Mouse (Mus musculus) heart, embryonic 16.5 days (tissue): ENCODE measurements around the gene Apopt1. TPM values are rescaled to one million over a fixed set of nuclear protein-coding genes. Genes with fewer than 3 reads are reported as not detected.

Experiments used
- ATAC-seq: fragments of 200-750 bp; cut with Nextera tagmentation; replicated peaks from 2 replicates; pipeline ENCODE4 v1.8.0; 2017; ENCODE audit warnings: moderate number of reproducible peaks; ENCODE audit not compliant: insufficient read depth, low FRiP score; ENCODE audit errors: extremely low read depth
- H3K27ac ChIP-seq: fragments of 300-500 bp; sonication (generic); 2 replicates; pipeline ENCODE4 v1.5.1; 2014; ENCODE audit warnings: mild to moderate bottlenecking, low read length, control low read depth, moderate library complexity
- H3K27me3 ChIP-seq: fragments of 300-500 bp; sonication (generic); 2 replicates; pipeline ENCODE4 v1.6.1; 2014; ENCODE audit warnings: low read length, mixed read lengths; ENCODE audit not compliant: control insufficient read depth, insufficient read depth
- H3K36me3 ChIP-seq: fragments of 300-500 bp; sonication (generic); 2 replicates; pipeline ENCODE4 v1.6.1; 2014; ENCODE audit not compliant: control insufficient read depth, insufficient read depth
- H3K4me1 ChIP-seq: fragments of 300-500 bp; sonication (generic); 2 replicates; pipeline ENCODE4 v1.6.1; 2014; ENCODE audit warnings: low read length, mixed read lengths; ENCODE audit not compliant: control insufficient read depth, insufficient read depth
- H3K4me2 ChIP-seq: fragments of 300-500 bp; sonication (generic); 2 replicates; pipeline ENCODE4 v1.6.1; 2014; ENCODE audit warnings: low read depth, mild to moderate bottlenecking, control low read depth, low read length
- H3K4me3 ChIP-seq: fragments of 300-500 bp; sonication (generic); 2 replicates; pipeline ENCODE4 v1.5.1; 2014; ENCODE audit warnings: mild to moderate bottlenecking, control low read depth, low read length
- H3K9ac ChIP-seq: fragments of 300-500 bp; sonication (generic); 2 replicates; pipeline ENCODE4 v1.6.1; 2014; ENCODE audit warnings: low read length, control low read depth
- H3K9me3 ChIP-seq: fragments of 300-500 bp; sonication (generic); replicated peaks from 2 replicates; pipeline ENCODE4 v1.6.1; 2016; ENCODE audit warnings: low read length; ENCODE audit not compliant: control insufficient read depth
- WGBS: fragments of 180-500 bp; shearing (Covaris S2); extraction: QIAGEN DNeasy Blood & Tissue Kit; methylation state at CpG from one replicate; pipeline ENCODE4 v1.1.7; 2014; 5-methylcytosine and 5-hydroxymethylcytosine counted together
- polyA plus RNA-seq: library from polyadenylated mRNA; unstranded; fragments of >200 nt; fragmentation: Nextera tagmentation; extraction: Ambion mirVana; gene quantifications from 2 replicates; pipeline ENCODE4 v1.2.1, GENCODE M21; 2015

Apopt1 gene
- polyA plus RNA-seq, 1 experiment from 2014 or later = 43.9 TPM

DNA sequence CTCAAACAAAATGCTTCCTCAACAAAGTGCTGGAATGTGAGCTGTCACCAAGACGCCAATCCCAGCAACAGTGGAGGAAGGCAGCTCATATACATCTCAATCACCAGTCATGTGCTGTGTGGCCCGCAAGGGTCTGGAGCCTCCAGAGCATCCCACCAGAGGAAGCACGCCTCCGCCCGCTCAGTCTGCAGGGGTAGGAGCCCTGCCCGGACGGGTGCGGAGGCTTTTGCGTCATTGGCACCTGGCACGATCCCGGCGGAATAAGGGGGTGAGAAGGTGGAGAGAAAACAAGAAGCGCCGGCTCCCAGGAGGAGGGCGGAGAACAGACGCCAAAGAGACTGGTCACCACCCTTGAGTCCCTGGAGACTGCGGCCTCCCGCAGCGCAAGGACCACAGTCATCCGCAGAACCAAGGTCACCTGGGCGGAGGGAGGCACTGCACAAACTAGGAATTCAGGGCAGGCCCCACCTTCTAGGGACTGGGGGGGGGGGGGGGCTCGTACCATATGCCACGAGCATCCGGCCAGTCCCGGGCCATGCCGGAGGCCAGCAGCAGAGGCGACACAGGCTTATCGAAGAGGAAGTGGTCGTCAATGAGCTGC is 42.6 kb upstream of the Apopt1 start:
- Histone ChIP-seq H3K36me3 (no peaks in the 10 kb centered on the region), H3K4me3 (peak overlapping the region; percentile 76), H3K27me3 (no peaks in the 10 kb centered on the region; the same call in 1 of the 2 replicates), H3K4me2 (peak overlapping the region; percentile 98), H3K9ac (peak overlapping the region; percentile 82), H3K9me3 (no peaks in the 10 kb centered on the region), H3K27ac (no peak overlapping the region), H3K4me1 (peaks cover 57% of the 10 kb centered on the region)
- WGBS = 21% methylated on average over 27 of the region's 29 CpGs
- ATAC-seq = no peak

DNA sequence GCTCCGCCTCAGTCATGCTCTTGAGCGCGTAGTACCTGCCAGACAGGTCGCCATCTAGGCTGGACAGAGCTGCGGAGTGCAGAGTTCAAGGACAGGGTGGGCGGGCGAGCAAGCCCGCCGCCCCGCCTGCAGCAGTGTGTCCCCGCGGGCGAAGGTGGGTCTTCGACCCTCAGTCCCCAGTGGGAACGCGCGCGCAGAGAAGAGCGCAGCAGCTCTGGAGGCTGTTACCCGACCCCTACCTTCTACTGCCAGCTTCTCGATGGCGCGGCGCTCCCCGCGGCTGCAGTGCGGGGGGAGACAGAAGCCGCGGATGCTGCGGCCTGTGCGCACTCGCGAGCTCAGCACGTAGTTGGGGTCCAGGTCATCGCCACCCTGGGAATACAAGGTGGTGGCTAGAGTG is 42.1 kb upstream of the Apopt1 start:
- no peaks in the 10 kb centered on the region for H3K36me3 ChIP-seq
- peak overlapping the region; percentile 98 for H3K4me2 ChIP-seq
- H3K4me3 ChIP-seq = peak overlapping the region; percentile 76
- H3K27me3 ChIP-seq = no peaks in the 10 kb centered on the region; the same call in 1 of the 2 replicates
- peak overlapping the region; percentile 82 for H3K9ac ChIP-seq
- H3K4me1 ChIP-seq = peaks cover 52% of the 10 kb centered on the region
- ATAC-seq = no peak
- H3K9me3 ChIP-seq = no peaks in the 10 kb centered on the region
- H3K27ac ChIP-seq = no peak overlapping the region
- 4% methylated on average over 35 of the region's 35 CpGs for WGBS

DNA sequence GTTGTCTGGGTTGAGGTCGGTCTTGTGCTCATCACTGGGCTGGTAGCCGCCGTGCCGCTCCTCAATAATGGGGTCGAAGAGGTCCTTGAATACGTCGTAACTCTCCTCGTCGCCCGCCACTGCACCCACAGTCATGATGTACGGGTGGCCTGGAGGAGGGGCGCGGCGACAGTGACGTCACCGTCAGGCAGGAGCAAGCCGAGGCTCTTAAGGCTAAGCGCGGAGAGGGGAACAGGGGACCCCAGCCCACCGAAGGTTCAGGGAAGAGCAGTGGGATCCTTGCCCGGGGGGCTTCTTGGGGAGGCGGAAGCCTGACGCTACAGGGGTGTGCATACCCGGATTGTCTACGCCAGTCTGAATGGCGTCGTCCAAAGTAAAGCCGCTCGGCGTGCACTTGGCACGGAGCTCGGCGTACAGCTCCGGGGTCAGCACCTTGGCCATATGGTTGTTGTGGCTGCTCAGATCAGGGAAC is 41.6 kb upstream of the Apopt1 start:
- Histone ChIP-seq H3K4me3 (peak overlapping the region; percentile 76), H3K27ac (peak overlapping the region; percentile 51; the same call in 1 of the 2 replicates), H3K36me3 (no peaks in the 10 kb centered on the region), H3K9ac (peak overlapping the region; percentile 82), H3K9me3 (no peaks in the 10 kb centered on the region), H3K27me3 (no peaks in the 10 kb centered on the region; the same call in 1 of the 2 replicates), H3K4me1 (peaks cover 47% of the 10 kb centered on the region), H3K4me2 (peak overlapping the region; percentile 98)
- ATAC-seq = no peak
- WGBS = under 1% methylated on average over 34 of the region's 34 CpGs

DNA sequence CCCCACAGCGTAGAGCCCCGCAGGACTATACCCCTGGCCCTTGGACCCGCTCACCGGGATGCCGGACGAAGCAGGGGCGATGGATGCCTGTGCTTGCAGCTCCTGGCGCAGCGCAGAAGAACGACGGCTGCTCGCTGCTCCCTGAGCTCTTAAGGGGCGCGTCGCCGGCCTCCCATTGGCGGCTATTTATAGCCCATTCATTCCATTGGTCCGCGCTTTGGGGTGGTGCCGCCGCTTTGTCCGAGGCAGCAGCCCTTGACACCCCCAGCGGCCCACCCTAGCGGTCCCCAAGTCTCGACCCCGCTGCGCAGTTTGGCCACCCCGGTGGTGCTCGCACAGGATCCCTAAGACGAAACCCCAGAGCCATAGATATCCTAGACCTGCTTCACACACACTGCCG is 40.9 kb upstream of the Apopt1 start, which contains the start of gene Ckb:
TSS of gene Ckb (minus strand) at position 163 of the 400 bp plus-strand sequence.
- peak; percentile 58 for ATAC-seq
- Histone ChIP-seq H3K36me3 (no peaks in the 10 kb centered on the region), H3K27me3 (no peaks in the 10 kb centered on the region; the same call in 1 of the 2 replicates), H3K27ac (peak within 1 kb of the TSS; percentile 51; the same call in 1 of the 2 replicates), H3K9ac (peak within 1 kb of the TSS; percentile 82), H3K4me2 (peak within 1 kb of the TSS; percentile 98), H3K4me3 (peak within 1 kb of the TSS; percentile 76), H3K4me1 (peaks cover 52% of the 10 kb centered on the region), H3K9me3 (no peaks in the 10 kb centered on the region)
- WGBS = under 1% methylated on average over 31 of the region's 31 CpGs

DNA sequence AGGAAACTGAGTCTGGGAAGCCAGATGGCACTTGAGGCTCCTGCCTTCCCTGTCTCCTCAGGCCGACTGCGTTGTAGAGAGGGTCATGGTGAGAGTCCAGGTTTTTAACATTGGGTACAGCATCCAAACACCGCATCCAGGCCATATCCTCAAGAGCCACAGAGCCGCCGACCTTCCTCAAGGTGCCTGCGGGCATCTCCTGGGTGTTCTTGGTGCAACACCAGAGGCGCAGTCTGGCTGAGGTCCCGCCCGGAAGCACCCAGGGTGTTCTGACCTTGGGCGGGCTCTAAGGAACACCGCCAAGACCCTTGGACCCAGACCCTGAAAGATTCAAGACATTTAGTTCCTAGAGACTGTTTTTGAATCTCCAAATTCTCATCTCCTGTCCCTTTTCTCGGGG is 40.5 kb upstream of the Apopt1 start:
- H3K4me1 ChIP-seq = peaks cover 56% of the 10 kb centered on the region
- peak overlapping the region; percentile 82 for H3K9ac ChIP-seq
- 13% methylated on average over 12 of the region's 12 CpGs for WGBS
- no peaks in the 10 kb centered on the region for H3K36me3 ChIP-seq
- no peak overlapping the region for H3K27ac ChIP-seq
- no peak for ATAC-seq
- H3K4me3 ChIP-seq = peak overlapping the region; percentile 76
- no peaks in the 10 kb centered on the region for H3K9me3 ChIP-seq
- H3K4me2 ChIP-seq = peak overlapping the region; percentile 98
- no peaks in the 10 kb centered on the region; the same call in 1 of the 2 replicates for H3K27me3 ChIP-seq

DNA sequence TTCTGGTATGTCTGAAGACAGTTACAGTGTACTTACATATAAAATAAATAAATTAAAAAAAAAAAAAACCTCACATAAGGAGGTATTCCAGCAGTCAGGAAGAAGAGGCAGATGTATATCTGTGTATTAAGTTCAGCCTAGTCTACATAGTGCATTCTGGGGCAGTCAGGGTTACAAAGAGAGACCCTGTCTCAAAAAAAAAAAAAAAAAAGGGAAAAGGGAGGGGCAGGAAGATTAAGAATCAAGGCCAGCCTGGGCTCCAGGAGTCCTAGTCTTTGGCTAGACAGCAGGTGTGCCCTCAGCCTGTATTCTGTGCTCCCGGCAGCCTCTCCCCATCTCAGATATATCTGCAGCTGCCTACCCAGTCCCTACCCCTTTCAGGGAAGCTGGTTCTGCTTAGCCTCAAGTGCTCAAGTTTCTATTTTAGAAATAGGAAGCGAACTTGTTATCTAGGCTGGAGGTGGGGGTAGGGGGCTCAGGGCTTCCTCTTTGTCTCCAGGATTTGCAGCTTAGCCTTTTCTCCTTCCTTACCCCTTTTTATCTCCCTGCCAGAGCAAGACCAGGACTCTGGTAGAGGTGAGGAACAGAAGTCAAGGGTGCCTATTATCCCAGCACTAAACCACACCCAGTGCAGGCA is 38.1 kb upstream of the Apopt1 start:
- no peak for ATAC-seq
- H3K4me1 ChIP-seq = peaks cover 56% of the 10 kb centered on the region
- H3K27me3 ChIP-seq = no peaks in the 10 kb centered on the region; the same call in 1 of the 2 replicates
- H3K4me2 ChIP-seq = no peak overlapping the region
- WGBS = 21% methylated on average over 2 of the region's 2 CpGs
- H3K36me3 ChIP-seq = no peaks in the 10 kb centered on the region
- H3K9me3 ChIP-seq = no peaks in the 10 kb centered on the region
- H3K4me3 ChIP-seq = no peak overlapping the region
- no peak overlapping the region for H3K9ac ChIP-seq
- H3K27ac ChIP-seq = no peak overlapping the region

DNA sequence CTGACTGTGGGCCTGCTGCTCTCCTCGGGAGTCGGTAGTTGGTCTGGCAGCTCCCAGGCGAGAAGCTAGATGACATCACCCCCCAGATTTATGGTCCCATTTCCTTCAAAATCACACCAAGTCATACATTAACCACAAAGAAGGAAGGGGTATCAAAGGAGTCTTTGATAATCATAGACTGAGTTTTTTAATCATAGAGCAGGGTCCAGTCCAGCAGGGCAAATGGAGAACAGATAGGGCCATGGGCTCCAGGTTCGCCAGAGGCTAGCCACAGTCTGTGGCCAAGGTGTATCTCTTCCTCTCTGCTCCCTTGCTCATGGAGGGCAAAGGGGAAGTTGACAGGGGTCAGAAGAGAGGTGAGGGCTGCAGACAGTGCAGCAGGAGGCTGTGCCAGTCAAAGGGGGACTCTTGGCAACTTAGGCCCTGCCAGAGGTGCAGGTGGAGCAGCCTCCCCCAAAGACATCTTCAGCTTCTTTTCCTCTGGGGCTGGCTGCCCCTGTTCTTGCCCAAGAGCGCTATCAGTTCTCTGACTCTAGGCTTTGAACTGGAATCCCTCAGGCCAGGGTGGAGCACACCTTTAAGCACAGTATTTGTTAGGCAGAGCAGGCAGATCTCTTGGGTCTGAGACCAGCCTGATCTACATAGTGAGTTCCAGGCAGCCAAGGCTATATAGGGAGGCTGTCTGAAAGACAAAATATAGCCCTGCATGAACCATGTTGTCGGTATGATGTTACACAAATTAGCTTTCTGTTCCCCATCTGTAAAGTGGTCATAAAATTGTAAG is 37.1 kb upstream of the Apopt1 start:
- no peaks in the 10 kb centered on the region for H3K9me3 ChIP-seq
- H3K4me2 ChIP-seq = no peak overlapping the region
- H3K27ac ChIP-seq = no peak overlapping the region
- H3K4me3 ChIP-seq = no peak overlapping the region
- H3K27me3 ChIP-seq = no peaks in the 10 kb centered on the region; the same call in 1 of the 2 replicates
- H3K9ac ChIP-seq = no peak overlapping the region
- ATAC-seq = no peak
- 75% methylated on average over 6 of the region's 6 CpGs for WGBS
- H3K4me1 ChIP-seq = peaks cover 48% of the 10 kb centered on the region
- H3K36me3 ChIP-seq = 0 out of 2 replicates have a peak, but pooled peaks cover 4% of the 10 kb centered on the region

DNA sequence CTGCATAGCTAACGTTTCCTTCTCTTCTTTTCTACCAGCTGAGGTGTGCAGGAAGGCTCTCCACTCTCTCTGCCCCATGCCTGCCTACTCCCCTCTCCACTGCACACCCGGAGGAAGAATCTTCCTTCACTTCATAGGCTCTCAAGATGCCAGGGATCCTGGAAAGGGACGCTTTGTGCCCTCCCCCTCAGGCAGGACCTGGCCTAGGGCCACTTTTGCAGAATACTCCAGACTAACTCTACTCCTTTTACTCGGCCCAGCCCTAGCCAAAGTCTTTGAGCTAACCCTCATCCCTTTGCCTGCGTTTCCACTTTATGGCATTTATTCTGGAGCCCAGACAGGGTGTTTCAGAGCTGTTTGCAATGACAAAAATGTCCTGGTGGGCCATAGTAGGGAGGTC is 35.6 kb upstream of the Apopt1 start:
- peak overlapping the region; percentile 97 for H3K4me2 ChIP-seq
- WGBS = 19% methylated on average over 5 of the region's 5 CpGs
- H3K4me1 ChIP-seq = peaks cover 50% of the 10 kb centered on the region
- peak; percentile 14; the same call in 1 of the 2 replicates for ATAC-seq
- peak overlapping the region; percentile 88 for H3K9ac ChIP-seq
- 0 out of 2 replicates have a peak, but pooled peaks cover 4% of the 10 kb centered on the region for H3K36me3 ChIP-seq
- H3K9me3 ChIP-seq = no peaks in the 10 kb centered on the region
- H3K27me3 ChIP-seq = no peaks in the 10 kb centered on the region; the same call in 1 of the 2 replicates
- peak overlapping the region; percentile 100 for H3K27ac ChIP-seq
- H3K4me3 ChIP-seq = peak overlapping the region; percentile 98
